Mouse (Mus musculus) cerebellum, postnatal 36 days (tissue): ENCODE measurements around the gene Gm44596.
"Not testable (repeated sequence)": the region's sequence is repeated elsewhere in the genome, so short reads cannot be mapped to it uniquely, and the experiment has no call there.

ENCODE experiments used
- DNase-seq, 2 experiments: peaks; one replicate each; pipeline ENCODE4 v3.0.0; 2021 to 2022; ENCODE audit warnings: mixed read lengths in 2 of 2

Gene Gm44596

DNA sequence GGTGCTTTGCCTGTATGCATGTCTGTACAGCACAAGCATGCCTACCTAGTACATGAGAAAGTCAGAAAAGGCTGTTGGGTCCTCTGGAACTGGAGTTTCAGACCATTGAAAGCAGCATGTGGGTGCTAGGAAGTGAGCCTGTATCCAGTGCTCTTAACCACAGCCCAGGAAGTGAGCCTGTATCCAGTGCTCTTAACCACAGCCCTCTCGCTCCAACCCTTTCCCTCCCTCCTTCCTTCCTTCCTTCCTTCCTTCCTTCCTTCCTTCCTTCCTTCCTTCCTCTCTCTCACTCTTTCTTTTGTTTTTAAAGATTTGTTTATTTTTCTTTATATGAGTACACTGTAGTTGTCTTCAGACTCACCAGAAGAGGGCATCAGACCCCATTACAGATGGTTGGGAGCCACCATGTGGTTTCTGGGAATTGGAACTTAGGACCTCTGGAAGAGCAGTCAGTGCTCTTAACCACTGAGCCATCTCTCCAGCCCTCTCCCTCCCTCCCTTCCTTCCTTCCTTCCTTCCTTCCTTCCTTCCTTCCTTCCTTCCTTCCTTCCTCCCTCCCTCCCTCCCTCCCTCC lies 5.4 kb downstream of the Gm44596 start:
- not testable (repeated sequence) for DNase-seq

DNA sequence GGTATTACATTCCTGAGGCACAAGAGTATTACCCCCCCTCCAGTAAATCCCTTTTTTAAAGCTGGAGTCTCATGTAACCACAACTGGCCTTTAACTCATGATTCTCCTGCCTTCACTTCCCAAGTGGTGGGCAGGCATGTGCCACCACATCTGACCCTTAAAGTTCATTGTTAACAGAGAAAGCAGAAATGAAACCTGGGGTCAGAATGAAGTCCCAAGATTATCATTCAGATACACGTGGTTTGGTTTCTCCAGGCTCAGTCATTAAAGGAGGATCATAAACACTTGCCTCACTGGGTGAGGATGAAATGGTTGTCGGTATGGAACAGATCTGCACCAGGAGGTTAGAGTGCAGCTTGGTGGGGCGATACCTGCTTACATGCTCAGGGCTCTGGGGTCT lies 6.0 kb downstream of the Gm44596 start:
- DNase-seq = no peak

- no peak for DNase-seq
Observed at GRCm38 (mm10) chr6:128383752-128384151, 8.4 kb downstream of the Gm44596 start.

GRCm38 (mm10) chr6:128385026-128385425 lies 9.7 kb downstream of the Gm44596 start:
- DNase-seq = no peak

GRCm38 (mm10) chr6:128389185-128389584 lies 13.9 kb downstream of the Gm44596 start:
- DNase-seq = no peak

GRCm38 (mm10) chr6:128390683-128391082 lies 15.4 kb downstream of the Gm44596 start:
- no peak for DNase-seq

DNA sequence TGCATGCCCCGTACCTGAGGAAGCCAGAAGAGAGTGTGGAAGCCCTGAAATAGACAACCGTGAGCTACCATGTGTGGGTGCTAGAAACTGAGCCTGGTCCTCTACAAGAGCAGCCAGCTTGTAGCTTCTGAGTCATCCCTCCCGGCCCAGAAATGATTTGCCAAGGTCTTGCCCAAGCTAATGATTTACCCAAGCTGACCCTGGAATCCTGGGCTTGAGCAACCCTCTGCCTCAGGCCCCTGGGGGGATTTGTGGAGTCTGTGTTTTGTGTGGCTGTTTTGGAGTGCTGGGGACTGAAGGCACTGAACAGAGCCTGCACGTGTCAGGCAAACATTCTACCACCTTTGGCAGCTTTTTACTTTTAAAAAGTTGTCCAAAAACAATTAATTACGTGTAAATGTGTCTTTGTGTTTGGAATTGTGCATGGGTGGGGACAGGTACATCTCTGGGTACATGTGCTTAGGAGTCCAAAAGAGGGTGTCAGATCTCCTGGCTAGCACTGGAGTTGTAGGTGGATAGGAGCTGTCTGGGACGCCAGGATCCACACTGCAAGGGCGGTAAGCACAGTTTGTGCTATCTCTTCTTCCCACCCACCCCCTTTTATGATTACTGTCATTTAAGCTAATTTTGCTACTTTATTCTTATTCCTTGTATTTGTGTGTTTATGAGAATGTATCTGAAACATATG lies 22.4 kb downstream of the Gm44596 start:
- DNase-seq = no peak

DNA sequence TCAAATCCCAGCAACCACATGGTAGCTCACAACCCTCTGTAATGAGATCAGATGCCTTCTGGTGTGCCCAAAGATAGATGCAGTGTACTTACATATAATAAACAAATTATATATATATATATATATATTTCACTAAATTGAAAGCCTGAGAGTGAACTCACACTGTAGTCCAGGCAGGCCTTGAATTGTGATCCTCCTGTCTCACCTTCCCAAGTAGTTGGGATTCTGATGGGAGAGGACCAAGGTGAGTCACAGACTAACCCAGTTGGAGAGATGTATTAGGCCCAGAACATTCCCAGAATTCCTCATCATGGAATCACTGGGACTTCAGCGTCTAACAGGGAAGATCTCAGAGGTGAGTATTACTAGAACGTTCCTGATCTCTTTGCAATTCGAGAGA lies 23.7 kb downstream of the Gm44596 start, which contains the start of gene Nrip2:
Gene Nrip2, plus strand, starts transcription at position 301 of the 400 bp plus-strand sequence.
- DNase-seq = no peak

- DNase-seq = peak; percentile 67 to 71
Observed at GRCm38 (mm10) chr6:128399421-128400185, 24.3 kb downstream of the Gm44596 start.

DNA sequence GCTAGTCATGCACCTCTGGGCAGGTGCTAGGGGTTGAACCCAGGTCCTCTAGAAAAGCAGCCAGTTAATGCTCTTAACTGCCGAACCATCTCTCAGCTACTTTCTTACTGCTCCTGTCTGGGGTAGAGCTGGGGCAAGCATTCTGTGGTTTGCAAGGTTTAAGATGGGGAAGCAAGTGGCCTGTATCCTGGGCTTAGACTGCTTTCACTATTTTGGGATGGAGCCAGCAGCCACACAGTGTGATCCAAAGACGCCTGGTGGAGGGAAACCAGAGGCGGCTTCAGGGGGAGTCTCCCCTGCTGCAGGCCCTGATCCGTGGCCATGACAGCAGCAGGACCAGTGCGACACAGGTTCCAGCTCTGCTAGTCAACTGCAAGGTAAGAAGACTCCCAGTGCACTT lies 29.4 kb downstream of the Gm44596 start:
- no peak for DNase-seq

DNA sequence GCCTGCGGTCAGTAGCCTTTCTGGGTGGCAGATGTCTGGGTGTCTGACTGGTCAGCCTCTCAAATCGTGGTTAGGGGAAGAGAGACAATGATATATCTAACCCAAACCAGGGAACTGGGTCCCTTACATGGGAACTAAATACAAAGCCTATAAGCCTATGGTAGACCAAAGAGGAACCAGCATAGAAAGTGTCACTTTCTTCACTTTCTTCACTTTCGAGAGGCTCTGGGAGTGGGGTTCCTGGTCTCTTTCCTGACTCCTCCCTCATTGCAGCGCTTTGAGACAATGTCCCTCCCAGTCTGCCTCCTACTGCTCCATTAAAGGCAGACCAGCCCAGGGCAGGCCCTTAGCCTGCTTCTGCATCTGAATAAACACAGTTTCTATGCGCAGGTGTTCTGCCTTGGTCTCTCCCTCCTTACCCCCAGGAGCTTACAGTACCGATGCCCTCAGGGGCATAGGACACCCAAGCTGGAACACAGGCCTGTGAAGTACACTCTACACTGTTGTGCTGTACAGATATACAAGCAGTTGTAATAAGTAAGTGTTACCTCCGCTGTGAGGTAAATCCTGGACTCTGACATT lies 33.3 kb downstream of the Gm44596 start:
- no peak for DNase-seq

GRCm38 (mm10) chr6:128410305-128410704 lies 35.0 kb downstream of the Gm44596 start:
- DNase-seq = no peak

GRCm38 (mm10) chr6:128411115-128411514 lies 35.8 kb downstream of the Gm44596 start:
- DNase-seq = peak; percentile 82 to 91

DNA sequence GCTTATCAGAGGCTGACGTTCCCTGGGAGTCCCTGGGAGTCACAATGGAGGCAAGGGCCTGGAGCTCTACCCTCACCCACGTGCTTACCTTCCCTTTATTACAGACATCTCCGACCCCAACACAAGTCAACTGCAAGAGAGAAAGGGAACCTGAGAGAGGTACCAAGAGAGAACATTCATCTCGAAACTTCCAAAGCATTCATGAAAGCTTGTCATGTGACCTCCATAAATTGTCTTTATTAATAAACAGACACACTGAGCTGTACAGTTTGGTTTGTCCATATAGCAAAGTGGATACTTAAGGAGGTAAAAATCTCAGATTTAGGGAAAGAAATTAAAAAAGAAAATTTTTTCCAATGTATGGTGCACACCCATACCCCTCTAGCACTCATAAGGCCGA lies 40.9 kb downstream of the Gm44596 start:
- DNase-seq = no peak

- no peak for DNase-seq
Observed at GRCm38 (mm10) chr6:128418076-128418475, 42.8 kb downstream of the Gm44596 start.

- DNase-seq = no peak
Observed at GRCm38 (mm10) chr6:128421036-128421435, 45.7 kb downstream of the Gm44596 start.

GRCm38 (mm10) chr6:128421480-128421879 lies 46.2 kb downstream of the Gm44596 start:
- no peak for DNase-seq

- peak in 1 of 2 experiments; percentile 35 for DNase-seq
Observed at GRCm38 (mm10) chr6:128423496-128424268, 48.4 kb downstream of the Gm44596 start.

- peak; percentile 96 to 98 for DNase-seq
Observed at GRCm38 (mm10) chr6:128424269-128425019, 49.1 kb downstream of the Gm44596 start, which contains the start of gene Itfg2. Itfg2 (minus strand) TSS chr6:128424931.

- peak in 1 of 2 experiments; percentile 41 for DNase-seq
Observed at GRCm38 (mm10) chr6:128425046-128425445, 49.7 kb downstream of the Gm44596 start.

GRCm38 (mm10) chr6:128427571-128427970 lies 52.3 kb downstream of the Gm44596 start:
- no peak for DNase-seq

- DNase-seq = no peak
Observed at GRCm38 (mm10) chr6:128429300-128429699, 54.0 kb downstream of the Gm44596 start.
